Mouse (Mus musculus) liver, postnatal 0 days (tissue): ENCODE results near the gene Zfp629.

ENCODE experiments used
- CTCF ChIP-seq: sonication (generic); IDR thresholded peaks from 2 replicates; pipeline ENCODE4 v1.5.1; 2016; ENCODE audit warnings: antibody characterized with exemption, low read depth
- EP300 ChIP-seq: IDR thresholded peaks from 2 replicates; pipeline ENCODE4 v1.6.1; 2016; ENCODE audit warnings: antibody characterized with exemption, low read depth, mild to moderate bottlenecking

DNA sequence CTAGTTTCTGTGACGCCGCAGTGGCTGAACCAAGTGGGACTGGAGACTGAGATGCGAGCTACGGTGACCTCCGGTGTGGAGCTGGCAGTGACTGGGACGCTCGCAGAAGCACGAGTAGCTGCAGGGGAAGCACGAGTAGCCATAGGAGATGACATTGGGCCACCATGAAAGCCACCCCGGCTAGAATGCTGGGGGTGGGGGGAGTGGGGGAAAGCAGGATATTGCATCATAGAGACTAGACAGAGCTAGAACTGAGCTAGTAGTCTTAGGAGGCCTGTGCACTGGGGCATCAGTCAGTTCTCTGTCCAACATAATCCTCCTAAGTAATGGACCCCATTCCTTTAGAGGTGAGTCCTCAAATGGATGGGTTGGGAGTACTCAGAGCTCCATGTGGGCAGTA lies 11.3 kb downstream of the Zfp629 start:
- TF ChIP-seq CTCF (no peak), EP300 (no peak)
